Mouse (Mus musculus): ENCODE results near the gene Ing1. TPM values are rescaled to one million over a fixed set of nuclear protein-coding genes. Genes with fewer than 3 reads are reported as not detected.

The Ing1 gene
- 42.5 and 42.9 TPM in 2 replicates for total RNA-seq (2015)
- total RNA-seq (2017): 47.4 and 55.3 TPM in 2 replicates

DNA sequence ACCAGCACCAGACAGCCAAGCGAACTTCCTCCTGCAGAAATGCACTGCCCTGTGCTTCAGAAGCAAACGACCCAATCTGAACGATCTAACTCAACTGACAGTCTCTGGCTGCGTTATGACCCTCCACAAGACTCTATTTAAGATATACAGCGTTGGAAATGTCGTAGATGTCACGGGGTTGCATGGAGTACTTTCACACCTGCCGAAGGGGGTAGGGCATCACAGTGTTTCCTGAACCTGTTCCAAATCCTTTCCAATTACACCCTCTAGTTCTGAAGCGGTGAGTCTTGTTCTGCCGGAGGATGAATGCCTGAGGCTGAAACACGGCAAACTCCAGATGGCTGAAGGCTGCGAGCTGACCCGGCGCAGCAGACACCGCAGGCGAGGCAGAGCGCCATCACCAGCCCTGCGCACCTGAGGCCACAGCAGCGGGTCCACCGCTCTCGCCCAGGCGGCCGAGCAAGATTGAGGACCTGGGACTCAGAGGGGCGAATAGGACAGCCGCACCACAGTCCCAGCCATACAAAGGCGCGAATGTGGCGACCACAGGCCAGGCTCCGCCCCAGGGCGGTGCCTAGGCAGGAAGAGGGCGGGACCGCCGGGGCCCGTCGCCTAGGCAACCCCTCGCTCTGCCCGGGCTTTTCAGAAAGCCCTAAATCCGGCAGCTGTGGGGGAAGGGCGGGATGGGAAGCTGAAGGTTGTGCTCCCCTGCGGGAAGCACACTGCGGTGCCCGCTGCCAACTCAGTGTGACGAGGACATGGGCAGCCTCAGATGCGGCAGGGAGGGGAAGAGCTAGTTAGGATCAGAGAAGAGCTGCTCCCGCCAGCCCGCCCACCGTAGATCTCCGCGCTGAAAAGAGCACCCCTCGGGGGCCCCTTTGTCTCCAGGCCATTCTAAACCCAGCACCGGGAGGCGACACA, at the start of gene Ing1:
Gene Ing1, plus strand, starts transcription at position 773 of the 921 bp plus-strand sequence.
- peak; percentile 41 for ATAC-seq (ENCODE audit: poor library complexity, severe bottlenecking)

DNA sequence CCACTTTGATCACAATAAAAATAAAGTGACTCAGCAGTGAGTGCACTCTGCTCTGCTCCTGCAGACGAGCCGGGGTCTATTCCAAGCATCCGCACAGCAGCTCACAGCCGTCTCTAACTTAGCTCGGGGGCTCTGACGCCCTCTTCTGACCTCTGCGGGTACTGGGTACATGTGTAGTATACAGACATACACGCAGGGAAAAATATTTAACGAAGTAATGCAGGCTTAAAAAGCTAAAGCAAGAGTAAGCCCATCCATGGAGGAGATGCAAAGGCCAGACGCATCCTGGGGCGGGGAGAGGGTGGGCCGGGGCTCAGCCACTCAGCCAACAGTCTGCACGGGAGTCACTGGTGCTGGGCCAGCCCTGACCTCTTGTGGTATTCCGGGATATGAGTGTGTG, 49.3 kb upstream of the Ing1 start:
- ATAC-seq (ENCODE audit: poor library complexity, severe bottlenecking): no peak

DNA sequence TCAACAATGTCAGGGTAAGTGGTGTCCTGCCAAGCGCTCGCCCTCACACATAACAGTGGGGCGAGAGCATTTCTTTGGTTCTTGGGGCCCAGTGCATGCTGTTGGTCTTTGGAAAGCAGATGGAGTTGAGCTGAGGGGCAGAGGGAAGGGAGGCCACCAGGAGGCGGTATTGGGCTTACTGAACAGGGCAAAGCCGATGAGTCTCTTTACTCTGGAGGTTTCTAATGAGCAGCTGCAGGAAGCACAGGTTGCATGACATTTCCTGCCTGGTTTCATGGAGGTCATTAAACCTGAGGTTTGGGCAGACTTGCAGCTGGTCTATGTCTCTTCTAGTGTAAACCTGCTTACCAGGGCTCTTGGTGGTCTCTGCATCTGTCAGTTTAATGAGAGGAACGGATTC, 48.6 kb upstream of the Ing1 start:
- ATAC-seq (ENCODE audit: poor library complexity, severe bottlenecking): peak; percentile 92

DNA sequence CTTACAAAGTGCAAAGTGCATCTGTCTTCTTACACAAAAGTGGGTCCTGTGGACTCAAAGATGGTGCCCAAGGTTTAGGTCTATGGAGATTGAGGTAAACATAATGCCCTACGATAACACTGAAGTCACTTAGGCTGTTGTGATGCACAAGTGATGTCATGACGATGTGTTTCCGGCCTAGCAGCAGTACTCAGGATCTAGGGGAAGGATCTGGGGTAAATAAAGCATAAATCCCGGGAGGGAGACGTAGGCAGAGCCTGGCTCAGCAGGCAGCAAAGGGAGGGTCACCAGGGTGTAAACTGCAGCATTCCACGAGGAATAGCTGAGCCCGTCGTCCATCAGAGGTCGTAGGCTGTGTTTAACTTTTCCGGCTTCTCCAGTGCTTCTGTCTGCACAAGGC, 46.5 kb upstream of the Ing1 start:
- no peak for ATAC-seq (ENCODE audit: poor library complexity, severe bottlenecking)

DNA sequence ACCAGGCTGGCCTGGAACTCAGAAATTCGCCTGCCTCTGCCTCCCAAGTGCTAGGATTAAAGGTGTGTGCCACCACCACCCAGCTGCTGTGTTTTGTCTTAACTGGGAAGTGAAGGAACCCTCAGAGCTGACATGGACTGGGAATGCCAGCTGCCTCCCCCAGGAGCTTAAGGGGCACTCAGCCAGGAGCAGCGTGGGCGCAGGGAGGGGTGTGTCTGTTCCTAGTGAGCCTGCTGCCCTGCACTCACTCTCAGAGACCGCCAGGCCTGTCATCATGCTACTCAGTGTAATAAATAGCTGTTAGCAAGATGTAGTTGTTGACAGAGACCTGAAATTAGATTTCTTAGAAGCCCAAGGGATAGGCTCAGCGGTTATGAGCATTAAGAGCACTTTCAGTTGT, 44.4 kb upstream of the Ing1 start:
- no peak for ATAC-seq (ENCODE audit: poor library complexity, severe bottlenecking)

DNA sequence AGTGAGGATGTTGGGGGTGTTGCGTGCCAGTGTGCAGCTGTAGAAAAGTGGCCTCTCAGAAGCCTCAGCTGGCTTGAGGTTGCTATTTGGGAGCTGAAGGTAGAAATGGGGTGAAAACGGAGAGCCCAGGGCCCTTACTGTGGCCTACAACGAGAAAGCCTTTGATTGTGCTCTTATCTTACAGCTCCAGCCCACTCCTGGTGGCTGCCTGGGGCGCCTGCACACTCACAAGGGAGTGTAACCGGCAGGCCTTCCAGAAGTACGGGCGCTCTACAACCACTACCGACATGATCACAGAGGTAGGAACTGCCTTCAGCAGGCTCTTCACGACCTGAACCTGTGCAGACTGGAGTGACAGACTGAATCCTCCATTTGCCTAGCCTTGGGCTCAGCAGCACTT, 42.7 kb upstream of the Ing1 start:
- no peak for ATAC-seq (ENCODE audit: poor library complexity, severe bottlenecking)

DNA sequence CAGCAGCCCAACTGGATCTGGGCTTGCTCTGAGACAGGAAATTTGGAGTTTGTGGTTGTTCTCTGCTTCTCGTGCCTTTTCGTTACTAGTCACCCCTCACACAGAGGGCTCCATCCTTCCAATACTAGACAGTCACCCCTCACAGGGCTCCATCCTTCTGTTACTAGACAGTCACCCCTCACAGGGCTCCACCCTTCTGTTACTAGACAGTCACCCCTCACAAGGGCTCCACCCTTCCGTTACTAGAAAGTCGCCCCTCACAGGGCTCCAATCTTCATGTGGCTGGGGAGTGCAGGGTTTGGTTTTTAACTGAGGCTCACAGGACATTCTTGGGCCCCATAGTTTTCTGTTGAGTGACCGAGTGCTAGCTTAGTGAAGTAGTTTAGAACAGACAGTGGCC, 42.1 kb upstream of the Ing1 start:
- ATAC-seq (ENCODE audit: poor library complexity, severe bottlenecking): no peak

DNA sequence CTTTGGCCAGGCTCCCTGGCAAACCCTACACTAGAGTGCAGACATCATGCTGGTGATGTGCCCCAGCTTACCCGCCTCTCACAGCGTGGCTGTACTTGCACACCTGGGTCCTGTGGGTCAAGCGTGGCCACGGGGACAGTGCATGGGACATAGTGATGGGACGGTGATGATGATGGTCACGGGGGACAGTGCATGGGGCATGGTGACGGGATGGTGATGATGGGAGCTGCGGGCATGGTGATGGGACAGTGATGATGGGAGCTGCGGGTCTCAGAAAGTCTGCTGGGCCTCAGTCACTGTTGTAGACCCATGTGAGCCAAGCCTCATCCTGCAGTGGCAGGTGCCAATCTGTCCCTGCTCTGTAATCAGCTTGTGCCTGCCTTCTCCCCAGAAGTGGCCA, 39.1 kb upstream of the Ing1 start:
- no peak for ATAC-seq (ENCODE audit: poor library complexity, severe bottlenecking)

DNA sequence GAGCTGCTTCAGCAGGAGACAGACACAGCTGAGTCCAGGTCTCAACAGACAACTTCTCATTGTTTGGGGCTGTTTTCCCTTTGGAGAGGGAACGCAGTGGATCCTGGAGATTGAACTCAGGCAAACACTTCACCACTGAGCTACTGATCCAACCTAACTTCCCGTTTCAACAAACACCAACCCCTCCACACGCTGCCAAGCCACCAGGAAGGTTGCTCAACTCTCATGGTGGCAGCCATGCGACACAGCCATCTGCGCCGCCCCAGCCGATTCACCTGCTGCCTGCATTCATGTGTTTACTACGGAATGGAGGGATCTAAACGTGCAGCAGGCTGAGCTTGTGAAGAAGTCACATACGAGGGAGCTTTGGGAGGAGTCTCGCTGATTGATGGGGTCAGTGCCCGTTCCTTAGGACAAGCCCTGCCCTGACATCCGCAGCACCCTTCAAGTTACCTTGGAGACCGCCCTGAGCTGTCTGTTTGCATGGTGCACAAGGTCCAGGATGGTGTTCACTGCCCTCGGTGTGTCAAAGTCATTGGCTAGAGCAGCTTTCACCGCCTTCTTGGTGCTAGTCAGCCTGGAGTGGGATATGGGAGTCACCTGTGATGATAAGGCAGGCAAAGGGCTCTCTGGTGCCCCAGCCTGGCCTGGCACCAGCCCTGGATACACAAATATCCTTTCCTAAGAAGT, 37.9 kb upstream of the Ing1 start:
- peak; percentile 94 for ATAC-seq (ENCODE audit: poor library complexity, severe bottlenecking)

DNA sequence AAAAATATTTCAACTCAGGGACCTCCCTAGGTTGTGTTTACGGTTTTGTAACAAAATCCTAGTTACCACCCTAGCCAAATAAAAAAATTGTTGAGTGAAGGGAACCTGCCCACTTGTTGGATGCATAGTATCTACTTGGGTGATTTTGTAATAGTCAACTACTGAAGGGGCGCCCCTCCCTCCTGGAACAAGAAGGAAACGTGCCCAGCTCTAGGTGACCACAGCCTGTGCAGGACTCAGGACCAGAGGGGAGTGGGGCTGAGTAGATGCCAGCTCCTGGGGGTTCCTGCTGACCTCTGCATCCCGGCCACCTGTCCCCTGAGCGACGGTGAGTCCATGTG, 37.3 kb upstream of the Ing1 start:
- no peak for ATAC-seq (ENCODE audit: poor library complexity, severe bottlenecking)

DNA sequence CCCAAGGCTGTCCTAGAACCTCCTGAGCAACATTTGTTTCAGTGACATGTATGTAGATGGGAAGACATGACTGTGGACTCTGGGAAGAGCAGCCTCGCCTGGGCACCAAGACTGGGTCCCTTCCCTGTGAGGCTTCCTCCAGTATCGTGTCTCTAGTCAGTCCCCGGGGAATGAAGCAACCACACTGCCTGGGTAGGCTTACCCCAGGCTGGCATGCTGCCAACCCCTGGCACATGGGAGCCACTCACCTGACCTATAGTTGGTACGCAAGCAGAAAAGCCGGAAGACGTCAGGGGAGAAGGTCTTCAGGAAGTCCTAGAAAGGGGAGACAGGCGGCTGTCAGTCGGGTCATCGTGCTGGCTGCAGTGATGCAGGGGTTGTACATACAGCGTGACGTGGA, 36.7 kb upstream of the Ing1 start:
- no peak for ATAC-seq (ENCODE audit: poor library complexity, severe bottlenecking)

DNA sequence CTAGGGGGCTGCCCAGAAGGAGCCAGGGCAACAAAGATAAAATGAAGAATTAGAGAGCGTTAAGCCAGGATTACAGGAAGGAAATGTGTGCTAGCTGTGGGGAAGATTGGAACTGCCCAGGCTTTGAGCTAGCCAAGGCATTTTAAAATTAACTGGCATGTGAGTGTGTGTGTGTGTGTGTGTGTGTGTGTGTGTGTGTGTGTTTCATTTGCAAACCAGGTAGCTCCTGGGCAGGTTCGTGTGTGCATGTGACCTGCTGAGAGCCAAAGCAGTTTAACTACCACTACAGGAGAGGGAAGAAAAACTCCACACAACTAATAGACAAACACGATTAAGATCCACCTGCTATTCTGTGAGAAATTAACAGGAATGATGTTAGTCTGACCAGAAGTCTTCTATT, 32.0 kb upstream of the Ing1 start:
- ATAC-seq (ENCODE audit: poor library complexity, severe bottlenecking): no peak

DNA sequence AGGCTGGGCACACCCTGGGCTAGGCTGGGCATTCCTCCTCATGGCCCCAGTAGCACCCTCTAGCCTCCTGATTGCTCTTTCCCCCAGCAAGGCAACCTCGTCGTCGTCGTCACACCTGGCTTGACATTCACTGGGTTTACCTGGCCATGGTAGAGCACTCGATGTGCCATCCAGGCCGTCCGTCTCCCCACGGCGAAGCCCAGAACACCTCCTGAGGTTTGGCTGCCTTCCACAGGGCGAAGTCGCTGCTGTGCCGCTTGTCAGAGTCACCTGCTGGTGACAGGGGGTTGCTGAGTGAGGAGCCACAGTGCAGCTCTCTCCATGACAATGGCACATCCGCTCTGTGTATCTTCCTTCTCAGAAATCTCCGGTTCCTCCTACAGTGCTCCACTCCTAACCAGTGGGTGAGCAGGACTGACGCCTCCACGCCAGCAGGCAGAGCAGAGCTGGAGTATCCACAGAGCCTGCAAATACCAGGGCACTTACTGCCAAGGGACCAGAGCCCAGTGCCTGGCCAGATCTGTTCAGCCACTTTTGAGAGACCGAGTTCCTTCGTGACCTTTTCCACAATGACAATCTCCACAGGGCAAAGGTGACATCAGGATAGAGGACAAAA, 25.1 kb upstream of the Ing1 start:
- no peak for ATAC-seq (ENCODE audit: poor library complexity, severe bottlenecking)

DNA sequence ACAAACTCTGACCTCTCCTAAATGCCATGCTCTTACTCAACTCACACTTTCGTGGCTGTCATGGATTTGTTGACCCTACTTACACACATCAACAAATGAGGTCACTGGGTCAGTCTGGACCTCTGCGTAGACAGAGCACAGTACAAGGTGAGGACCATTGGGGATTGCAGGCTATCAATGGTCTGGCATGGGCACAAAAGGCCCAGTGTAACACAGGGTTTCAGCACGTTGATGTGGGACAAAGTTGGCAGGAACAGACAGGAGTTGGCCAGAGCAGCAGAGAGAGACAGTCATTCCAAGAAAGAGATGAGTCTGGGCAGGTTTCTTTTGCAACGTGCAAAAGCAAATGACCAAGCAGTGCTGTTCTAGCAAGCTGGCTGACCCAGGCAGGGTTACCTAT, 24.5 kb upstream of the Ing1 start:
- ATAC-seq (ENCODE audit: poor library complexity, severe bottlenecking): no peak

DNA sequence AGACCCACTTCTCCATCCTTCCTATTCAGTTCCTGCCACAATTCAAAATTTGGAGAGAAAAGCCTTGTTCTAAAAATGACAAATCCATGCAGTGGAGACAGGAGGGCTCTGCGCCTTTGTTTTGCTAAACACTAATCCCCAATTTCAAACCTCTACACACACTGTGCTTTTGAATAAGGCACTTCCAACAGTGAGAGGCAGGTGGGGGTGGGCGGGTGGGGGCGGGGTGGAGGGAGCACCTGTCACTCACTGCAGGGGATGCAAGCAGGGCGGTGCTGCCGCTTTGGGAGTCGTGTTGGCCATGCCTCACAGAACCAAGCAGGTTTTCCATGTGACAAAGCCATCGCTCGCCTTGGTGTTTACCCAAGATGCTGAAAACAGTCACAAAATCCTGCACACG, 20.9 kb upstream of the Ing1 start:
- no peak for ATAC-seq (ENCODE audit: poor library complexity, severe bottlenecking)

DNA sequence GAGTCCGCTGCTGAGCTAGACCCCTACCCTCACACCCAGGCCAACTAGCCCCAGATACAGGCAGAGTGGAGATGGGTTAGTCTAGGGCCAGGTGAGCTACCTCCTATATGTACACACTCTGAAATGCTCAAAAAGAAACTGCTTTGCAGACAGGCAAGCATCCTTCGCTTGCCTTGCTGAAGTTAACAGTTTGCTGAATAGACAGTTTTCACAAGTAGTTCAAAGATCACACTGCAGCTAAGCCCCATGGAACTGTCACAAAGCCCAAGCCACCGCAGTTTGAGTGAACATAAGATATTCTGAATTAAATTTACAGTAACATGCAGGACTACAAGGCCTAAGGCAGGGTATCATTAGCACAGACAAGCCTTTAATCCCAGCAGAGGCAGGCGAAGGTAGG, 16.3 kb upstream of the Ing1 start:
- ATAC-seq (ENCODE audit: poor library complexity, severe bottlenecking): no peak

DNA sequence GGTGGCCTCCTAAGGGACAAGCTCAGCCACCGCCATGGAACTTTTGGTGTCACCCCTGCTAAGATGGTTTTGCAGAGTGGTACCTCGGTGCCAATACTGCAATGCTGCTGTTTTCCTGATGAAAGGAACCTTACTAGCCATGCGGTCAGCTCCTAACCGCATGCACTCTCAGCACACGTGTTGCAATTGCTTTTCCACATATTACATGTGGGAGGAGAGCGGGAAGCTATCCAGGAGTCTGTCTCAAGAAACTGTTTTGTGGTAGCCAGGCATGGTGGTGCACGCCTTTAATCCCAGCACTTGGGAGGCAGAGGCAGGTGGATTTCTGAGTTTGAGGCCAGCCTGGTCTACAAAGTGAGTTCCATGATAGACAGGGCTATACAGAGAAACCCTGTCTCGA, 15.2 kb upstream of the Ing1 start:
- ATAC-seq (ENCODE audit: poor library complexity, severe bottlenecking): no peak

DNA sequence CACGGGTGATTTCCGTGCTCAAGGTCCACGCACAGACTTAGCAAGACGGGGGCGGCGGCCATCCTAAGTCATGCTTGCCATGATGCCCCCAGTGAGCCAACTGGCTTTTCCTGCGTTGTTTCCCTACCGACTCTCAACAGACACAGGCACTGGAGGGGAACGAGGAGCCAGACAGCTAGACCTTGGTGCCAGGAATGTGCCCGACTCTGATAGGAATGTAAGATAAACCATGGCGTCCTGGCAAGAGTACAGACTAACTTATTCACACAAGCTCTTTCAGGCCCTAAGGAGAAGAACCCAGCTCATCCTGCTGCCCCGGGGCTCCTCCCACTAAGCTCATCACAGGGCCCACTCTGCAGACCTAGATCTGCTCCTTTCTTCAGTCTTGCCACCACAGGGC, 13.3 kb upstream of the Ing1 start:
- ATAC-seq (ENCODE audit: poor library complexity, severe bottlenecking): no peak

DNA sequence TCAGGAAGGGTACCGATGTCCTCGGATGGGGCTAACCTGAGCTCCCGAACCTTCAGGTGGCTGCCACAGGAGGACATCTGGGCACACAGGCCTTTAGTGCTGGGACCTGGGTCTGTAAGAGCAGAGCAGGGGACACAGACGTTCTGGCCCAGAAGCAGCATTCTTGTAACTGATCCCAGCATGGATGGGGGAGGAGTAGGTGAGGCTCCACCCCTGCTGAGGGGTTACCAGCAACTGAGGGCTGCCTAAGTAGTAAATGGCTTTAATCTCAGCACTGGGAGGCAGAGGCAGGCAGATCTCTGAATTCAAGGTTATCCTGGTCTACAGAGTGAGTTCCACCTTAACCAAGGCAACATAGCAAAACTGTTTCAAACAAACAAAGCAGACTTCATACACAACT, 12.5 kb upstream of the Ing1 start:
- no peak for ATAC-seq (ENCODE audit: poor library complexity, severe bottlenecking)

DNA sequence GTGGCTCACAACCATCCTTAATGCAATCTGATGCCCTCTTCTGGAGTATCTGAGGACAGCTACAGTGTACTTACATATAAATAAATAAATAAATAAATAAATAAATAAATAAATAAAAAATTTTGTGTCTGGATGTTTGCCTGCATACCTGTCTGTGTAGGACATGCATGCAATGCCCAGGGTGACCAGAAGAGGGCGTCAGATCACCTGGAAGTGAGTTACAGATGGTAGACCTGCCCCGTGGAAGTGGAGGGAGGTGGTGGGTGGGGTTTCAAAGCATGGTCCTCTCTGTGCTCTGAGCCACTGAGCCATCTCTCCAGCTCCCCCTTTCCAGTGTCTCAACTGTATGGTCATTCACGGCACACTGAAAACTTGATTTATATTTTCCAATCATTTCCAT, 11.0 kb upstream of the Ing1 start:
- ATAC-seq (ENCODE audit: poor library complexity, severe bottlenecking): peak; percentile 73

DNA sequence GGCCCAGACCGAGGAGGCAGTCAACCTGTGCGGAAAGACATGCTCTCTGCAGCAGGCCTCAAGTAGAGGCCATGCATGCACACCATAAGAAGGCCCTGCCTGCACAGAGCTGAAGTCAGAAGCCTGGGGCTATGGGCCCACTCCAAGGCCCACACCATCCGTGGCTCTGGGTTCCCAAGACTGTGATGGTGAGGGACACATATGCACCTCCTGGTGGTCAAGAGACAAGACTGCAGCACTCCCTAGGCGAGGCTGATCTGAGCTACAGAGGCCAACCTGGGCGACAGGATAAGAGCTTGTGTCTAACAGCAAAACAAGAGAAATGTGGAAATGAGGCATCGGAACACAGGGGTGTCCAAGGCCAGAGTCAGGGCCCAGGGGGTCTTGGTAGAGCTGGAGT, 8.3 kb upstream of the Ing1 start:
- ATAC-seq (ENCODE audit: poor library complexity, severe bottlenecking): peak; percentile 43; the same call in 1 of the 2 replicates

DNA sequence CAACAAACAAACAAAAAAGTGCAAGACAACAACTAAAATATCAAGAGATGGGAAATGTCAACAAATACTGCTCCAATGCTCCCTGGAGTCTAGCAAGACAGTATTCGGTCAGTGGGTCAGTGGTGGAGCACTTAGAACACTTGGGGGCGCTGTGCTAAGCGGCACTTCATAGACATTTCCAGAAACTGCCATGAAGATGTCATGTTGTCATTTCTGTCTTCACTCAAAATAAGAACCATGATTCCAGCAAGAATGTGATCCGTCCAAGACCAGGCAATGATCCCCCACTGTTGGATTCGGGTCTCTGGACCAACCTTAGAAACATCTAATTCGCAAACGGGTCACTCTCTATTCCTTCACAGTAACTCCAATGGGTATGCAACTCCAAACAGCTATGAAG, 5.7 kb upstream of the Ing1 start:
- peak; percentile 54 for ATAC-seq (ENCODE audit: poor library complexity, severe bottlenecking)

Measured in megakaryocyte, adult 5-6 weeks (primary cell).